Mouse (Mus musculus) adrenal gland (tissue): ENCODE measurements around the gene Rrm2.
"Not testable (repeated sequence)": the region's sequence is repeated elsewhere in the genome, so short reads cannot be mapped to it uniquely, and the experiment has no call there.

Experiments
- intact Hi-C: fragments of 180-260 bp; cut with DNase I; formaldehyde crosslinking; loops from one replicate; pipeline ENCODE4 v1.15.1; 2025

Rrm2 gene

DNA sequence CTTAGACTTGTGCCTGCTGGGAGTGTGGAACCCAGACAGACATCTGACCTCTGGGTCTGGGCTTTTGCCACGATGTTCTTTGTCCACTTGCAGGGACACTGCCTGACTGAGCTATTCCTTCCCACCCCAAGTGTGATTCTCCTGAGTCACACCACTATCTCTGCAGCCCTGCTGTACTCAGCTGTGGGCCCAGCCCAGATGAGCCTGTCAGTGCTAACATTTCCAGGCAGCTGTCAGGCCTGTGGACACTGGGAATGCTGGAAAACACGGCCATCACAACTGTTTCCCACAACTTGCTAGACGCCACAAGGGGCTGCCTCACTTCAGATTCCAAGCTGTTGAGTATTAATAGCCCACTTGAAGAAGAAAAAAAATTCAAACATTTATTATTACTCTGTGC, 5.0 kb upstream of the Rrm2 start:
- intact Hi-C loops = no loop called here

DNA sequence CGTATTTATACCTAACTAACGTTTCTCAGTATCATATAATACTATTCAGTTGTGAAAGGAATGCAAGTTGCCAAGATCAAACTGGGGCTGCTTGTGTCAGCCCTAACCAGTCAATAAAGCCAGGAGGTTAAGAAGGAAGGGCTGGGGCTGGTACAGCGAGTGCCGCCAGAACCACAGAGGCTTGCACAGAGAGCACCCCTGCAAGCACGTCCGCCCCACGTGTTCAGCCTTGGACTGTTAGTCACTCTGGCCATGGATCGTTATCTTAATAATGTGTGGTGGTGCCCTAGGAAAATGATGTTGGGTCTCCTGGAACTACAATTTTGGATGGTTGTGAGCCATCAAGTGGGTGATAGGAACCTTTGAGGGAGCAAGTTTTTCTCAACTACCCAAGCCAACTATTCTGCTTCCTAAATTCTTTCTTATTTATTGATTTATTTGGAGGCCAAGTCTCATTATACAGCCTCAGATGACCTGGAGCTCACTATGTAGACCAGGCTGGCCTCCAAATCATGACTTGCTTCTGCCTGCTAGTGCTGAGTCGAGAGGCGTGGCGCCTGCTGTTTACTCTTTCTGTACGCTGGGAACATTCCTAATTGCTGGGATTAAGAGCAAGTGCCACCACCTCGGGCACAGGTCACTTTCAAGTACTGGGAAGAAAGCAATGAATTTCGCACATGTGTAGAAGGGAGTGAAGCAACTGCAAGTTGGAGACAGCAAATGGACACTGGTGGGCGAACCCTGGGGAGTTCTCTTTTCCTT, 2.4 kb upstream of the Rrm2 start:
- intact Hi-C loops = loop anchor here (5.0 kb wide), 1 partner anchor 53 kb away; the partner anchor contains the start of gene Klf11

DNA sequence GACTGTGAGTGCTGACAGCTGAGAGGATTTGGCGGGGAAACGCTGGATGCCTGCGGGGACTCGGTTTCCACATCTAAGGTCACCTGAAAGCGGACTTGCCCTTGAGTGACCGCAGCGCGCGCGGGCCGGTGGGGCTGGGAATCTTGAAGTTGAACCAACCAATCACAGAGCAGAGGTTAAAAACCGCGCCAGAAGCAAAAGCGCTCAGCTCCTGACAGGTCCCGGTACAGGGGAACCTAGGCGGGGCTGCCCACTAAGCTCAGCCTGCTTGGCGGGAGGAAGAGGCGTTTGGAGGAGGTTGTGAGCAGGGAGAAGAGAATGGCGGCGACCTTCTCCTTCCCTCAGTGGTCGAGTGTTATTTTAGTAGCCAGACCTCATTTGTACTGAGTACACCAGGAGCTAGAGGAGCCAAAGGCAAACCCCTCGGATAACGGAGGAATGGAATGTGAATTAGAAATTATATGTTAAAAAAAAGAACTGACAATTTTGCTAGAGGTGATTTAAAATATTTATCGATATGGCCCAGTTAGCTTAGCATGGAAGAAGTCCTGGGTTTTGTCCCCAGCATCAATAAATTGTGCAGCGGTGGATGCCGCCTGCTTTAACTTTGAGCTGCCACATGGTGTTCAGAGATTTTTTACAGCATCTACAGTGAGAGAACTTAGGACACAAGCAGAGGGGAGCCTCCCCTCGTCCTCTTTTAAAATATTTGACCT, 1.1 kb upstream of the Rrm2 start:
- intact Hi-C loops = loop anchor here (5.0 kb wide), 1 partner anchor 55 kb away; the partner anchor contains the start of gene Klf11

DNA sequence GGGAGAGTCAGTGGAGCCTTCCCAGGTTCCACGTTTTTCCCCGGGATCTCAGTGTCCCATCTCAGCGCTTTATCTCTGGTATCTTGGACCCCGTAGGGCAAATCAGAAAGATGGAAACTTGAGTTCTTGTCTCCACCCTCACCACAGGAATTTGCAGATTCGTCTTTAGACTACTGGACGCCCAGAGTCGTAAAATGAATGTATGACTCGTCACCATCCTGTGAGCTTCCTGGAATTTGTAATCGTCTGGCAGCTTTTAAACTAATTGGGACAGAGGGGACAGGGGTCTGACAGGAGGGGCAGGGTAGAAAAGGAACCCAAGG, 600 bp upstream of the Rrm2 start:
- intact Hi-C loops = loop anchor here (5.0 kb wide), 1 partner anchor 55 kb away; the partner anchor contains the start of gene Klf11

DNA sequence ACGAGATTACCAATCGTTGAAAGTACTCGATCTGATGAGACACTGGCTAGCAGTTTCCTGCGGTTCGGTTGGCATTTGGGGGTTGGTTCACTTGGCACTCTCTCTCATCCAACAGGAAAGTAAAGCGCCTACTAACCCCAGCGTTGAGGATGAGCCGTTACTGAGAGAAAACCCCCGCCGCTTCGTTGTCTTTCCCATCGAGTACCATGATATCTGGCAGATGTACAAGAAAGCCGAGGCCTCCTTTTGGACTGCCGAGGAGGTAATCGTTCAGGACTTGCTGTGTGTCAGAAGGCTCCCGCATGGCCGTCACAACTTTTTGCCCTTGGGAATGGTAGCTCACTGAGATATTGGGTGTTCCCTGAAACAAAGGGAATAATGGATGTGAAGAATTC, 780 bp downstream of the Rrm2 start:
- intact Hi-C loops = loop anchor here (5.0 kb wide), 1 partner anchor 57 kb away; the partner anchor contains the start of gene Klf11

DNA sequence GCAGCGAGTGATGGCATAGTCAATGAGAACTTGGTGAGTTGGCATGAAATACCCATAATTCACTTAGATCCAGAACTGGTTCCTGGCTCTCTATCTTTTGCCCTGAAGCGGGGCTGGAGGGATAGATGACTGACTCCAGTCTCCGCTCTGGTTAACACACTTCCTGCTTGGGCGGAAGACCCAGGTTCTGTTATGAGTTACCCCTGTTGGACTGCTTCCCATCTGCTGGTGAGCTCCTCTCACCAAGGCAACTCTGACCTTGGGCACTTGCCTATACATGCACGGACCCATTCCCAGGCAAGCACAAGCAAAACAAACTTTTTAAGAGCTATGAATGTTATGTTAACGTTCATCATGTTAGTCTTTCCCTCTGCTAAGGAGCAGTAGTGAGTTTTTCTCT, 1.4 kb downstream of the Rrm2 start:
- intact Hi-C loops = loop anchor here (5.0 kb wide), 1 partner anchor 57 kb away; the partner anchor contains the start of gene Klf11

DNA sequence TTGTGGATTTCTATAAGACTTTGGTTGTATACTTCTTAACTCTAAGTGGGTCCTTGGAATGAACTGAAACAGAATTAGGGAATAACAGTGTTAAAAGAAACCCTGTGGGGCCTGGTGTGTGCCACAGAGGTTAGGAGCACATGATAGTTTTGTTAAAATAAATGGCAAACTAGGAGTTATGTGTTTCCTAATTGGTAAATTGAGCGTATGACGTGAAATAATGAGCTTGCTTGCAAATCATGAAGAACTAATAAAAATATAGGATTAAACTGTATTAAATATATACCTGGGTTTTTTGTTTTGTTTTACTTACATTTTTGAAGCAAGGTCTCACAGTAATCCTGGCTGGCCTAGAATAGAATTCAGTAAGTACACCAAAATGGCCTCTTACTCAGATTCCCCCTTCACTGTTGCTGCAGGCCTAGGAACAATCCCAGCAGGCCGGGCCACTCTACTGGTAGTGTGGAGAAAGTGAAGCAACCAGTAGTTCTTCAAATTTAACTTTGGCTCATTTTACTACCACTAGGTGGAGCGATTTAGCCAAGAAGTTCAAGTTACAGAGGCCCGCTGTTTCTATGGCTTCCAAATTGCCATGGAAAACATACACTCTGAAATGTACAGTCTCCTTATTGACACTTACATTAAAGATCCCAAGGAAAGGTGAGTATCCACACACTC, 1.9 kb downstream of the Rrm2 start:
- intact Hi-C loops = loop anchor here (5.0 kb wide), 1 partner anchor 58 kb away; the partner anchor contains the start of gene Klf11

GRCm38 (mm10) chr12:24710672-24711071, 2.6 kb downstream of the Rrm2 start:
- intact Hi-C loops = no loop called here

- intact Hi-C loops = no loop called here
These were observed 4.4 kb downstream of the Rrm2 start for GRCm38 (mm10) chr12:24712396-24712795.

- intact Hi-C loops = loop anchor here (2.0 to 5.0 kb wide), 2 partner anchors 133 to 232 kb away; no protein-coding TSS in a partner anchor
These were observed 6.7 kb downstream of the Rrm2 start for GRCm38 (mm10) chr12:24714579-24715255.

GRCm38 (mm10) chr12:24715268-24715896, 7.3 kb downstream of the Rrm2 start:
- intact Hi-C loops = loop anchor here (2.0 to 5.0 kb wide), 2 partner anchors 132 to 231 kb away; no protein-coding TSS in a partner anchor

DNA sequence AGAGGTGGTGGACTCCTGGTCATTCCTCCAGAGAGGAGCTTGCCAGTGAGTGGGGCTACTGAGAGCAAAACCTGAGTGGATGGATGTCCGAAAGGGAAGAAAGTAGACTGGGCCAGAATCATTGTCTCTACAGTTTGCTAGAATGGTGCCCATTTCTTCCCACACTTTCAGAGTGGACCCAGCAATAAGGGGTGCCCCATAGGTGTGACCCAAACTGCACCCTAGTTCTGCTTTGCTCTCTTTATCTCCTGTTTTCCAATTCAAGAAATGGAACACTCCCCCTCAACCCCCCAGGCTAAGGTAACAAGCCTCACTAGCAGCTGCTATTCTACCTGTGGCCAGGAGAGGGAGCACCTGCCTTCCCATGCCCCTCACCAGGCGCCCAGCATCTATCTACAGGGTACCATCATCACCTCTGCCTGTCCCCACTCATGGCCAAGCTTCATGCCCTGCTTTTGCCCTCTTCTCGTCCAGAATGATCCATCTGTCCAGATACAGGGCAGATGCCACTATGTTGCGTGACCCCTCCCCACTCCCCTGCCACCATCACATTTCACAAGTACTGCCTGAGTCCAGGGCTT, 8.8 kb downstream of the Rrm2 start:
- intact Hi-C loops = loop anchor here (2.0 to 5.0 kb wide), 2 partner anchors 130 to 236 kb away; no protein-coding TSS in a partner anchor

GRCm38 (mm10) chr12:24723434-24723833, 15.4 kb downstream of the Rrm2 start:
- intact Hi-C loops = no loop called here

DNA sequence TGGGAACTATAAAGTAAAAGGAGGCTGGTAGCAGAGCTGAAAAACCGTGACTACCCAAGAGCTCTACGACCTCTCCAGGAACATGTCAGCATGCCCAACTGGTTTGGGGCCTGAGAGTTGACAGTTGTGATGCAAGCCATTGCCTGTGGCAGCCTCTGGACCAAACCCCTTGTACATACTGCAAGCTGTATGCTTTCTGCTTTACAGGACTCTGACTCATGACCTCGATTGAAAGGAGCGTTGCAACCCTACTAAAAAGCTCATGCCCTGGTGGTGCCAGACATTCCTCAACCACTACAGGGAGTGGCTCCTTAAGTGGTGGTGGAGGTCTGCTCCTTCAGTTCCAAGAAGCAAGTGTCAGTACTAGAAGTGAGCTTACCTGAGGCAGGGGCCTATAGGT, 15.8 kb downstream of the Rrm2 start:
- intact Hi-C loops = no loop called here

- intact Hi-C loops = no loop called here
These were observed 16.3 kb downstream of the Rrm2 start for GRCm38 (mm10) chr12:24724369-24724768.

- intact Hi-C loops = no loop called here
These were observed 26.9 kb downstream of the Rrm2 start for GRCm38 (mm10) chr12:24734828-24735394.

DNA sequence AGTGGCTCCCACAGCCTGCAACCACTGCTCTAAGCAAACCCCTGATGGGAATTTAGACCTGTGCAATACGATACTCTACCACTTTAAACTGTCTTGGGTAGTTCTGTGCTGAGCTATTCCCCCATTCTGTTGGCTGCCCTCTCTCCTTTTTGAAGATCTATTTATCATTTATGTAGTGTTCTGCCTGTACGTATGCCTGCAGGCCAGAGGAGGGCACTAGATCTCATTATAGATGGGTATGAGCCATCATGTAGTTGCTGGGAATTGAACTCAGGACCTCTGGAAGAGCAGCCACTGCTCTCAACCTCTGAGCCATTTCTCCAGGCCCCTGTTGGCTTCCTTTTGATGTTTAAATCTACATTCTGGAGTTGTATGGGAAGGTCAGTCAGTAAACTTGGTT, 28.9 kb downstream of the Rrm2 start:
- intact Hi-C loops = no loop called here

- intact Hi-C loops = no loop called here
These were observed 31.9 kb downstream of the Rrm2 start for GRCm38 (mm10) chr12:24739963-24740362.

DNA sequence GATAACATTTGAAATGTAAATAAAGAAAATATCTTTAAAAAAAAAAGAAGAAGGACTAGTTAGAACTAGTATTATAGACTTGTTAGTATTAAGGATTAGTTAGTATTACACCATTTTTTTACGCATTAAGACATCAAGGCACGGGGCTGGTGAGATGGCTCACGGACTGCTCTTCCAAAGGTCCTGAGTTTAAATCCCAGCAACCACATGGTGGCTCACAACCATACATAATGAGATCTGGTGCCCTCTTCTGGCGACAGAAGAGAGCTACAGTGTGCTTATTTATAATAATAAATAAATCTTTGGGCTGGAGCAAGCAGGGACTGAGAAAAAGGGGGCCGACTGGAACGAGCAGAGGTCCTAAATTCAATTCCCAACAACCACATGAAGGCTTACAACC, 33.5 kb downstream of the Rrm2 start:
- intact Hi-C loops = not testable (repeated sequence)

- intact Hi-C loops = no loop called here
These were observed 36.3 kb downstream of the Rrm2 start for GRCm38 (mm10) chr12:24744309-24744708.
